Mouse (Mus musculus) lung, postnatal 0 days (tissue): ENCODE data around the gene H2-Ob. TPM values are rescaled to one million over a fixed set of nuclear protein-coding genes. Genes with fewer than 3 reads are reported as not detected.

ENCODE experiments used
- ATAC-seq: fragments of 200-750 bp; cut with Nextera tagmentation; 2 replicates; pipeline ENCODE4 v1.8.0; 2017; ENCODE audit warnings: moderate library complexity
- DNase-seq: peaks from one replicate; pipeline ENCODE4 v3.0.0-alpha.2; 2016; ENCODE audit warnings: low spot score
- H3K27ac ChIP-seq: fragments of 300-500 bp; sonication (generic); 2 replicates; pipeline ENCODE4 v1.5.1; 2014; ENCODE audit warnings: antibody characterized with exemption, mild to moderate bottlenecking, low read length, mixed read lengths
- H3K27me3 ChIP-seq: fragments of 300-500 bp; sonication (generic); replicated peaks from 2 replicates; pipeline ENCODE4 v1.6.1; 2014; ENCODE audit warnings: low read length, mixed read lengths; ENCODE audit not compliant: insufficient read depth
- H3K36me3 ChIP-seq: fragments of 300-500 bp; sonication (generic); 2 replicates; pipeline ENCODE4 v1.6.1; 2014; ENCODE audit warnings: low read length, mixed read lengths; ENCODE audit not compliant: insufficient read depth
- H3K4me1 ChIP-seq: fragments of 300-500 bp; sonication (generic); 2 replicates; pipeline ENCODE4 v1.6.1; 2014; ENCODE audit warnings: antibody characterized with exemption, low read depth, low read length, mixed read lengths; ENCODE audit not compliant: insufficient read depth
- H3K4me2 ChIP-seq: fragments of 300-500 bp; sonication (generic); replicated peaks from 2 replicates; pipeline ENCODE4 v1.6.1; 2014; ENCODE audit warnings: low read depth, mild to moderate bottlenecking, low read length, moderate library complexity, mixed read lengths
- H3K4me3 ChIP-seq: fragments of 300-500 bp; sonication (generic); 2 replicates; pipeline ENCODE4 v1.5.1; 2014; ENCODE audit warnings: low read depth, low read length
- H3K9ac ChIP-seq: fragments of 300-500 bp; sonication (generic); replicated peaks from 2 replicates; pipeline ENCODE4 v1.6.1; 2014; ENCODE audit warnings: low read depth, mild to moderate bottlenecking
- H3K9me3 ChIP-seq: fragments of 300-500 bp; sonication (generic); 2 replicates; pipeline ENCODE4 v1.6.1; 2016; ENCODE audit warnings: low read length, mixed read lengths
- CTCF ChIP-seq: IDR thresholded peaks from 2 replicates; pipeline ENCODE4 v1.5.1; 2016; ENCODE audit warnings: antibody characterized with exemption, mild to moderate bottlenecking
- EP300 ChIP-seq: IDR thresholded peaks from 2 replicates; pipeline ENCODE4 v1.6.1; 2016; ENCODE audit warnings: antibody characterized with exemption, mild to moderate bottlenecking, control low read depth
- WGBS: fragments of 180-500 bp; shearing (Covaris S2); extraction: QIAGEN DNeasy Blood & Tissue Kit; methylation state at CpG from one replicate; pipeline ENCODE4 v1.1.7; 2014; 5-methylcytosine and 5-hydroxymethylcytosine counted together
- polyA plus RNA-seq: library from polyadenylated mRNA; unstranded; fragments of >200 nt; fragmentation: Nextera tagmentation; extraction: Ambion mirVana; gene quantifications from 2 replicates; pipeline ENCODE4 v1.2.1, GENCODE M21; 2015

The H2-Ob gene
- polyA plus RNA-seq, 1 experiment from 2014 or later, result 0.43 TPM

GRCm38 (mm10) chr17:34268748-34269147 lies 30.0 kb downstream of the H2-Ob start:
- WGBS, result 84% methylated on average over 2 of the region's 2 CpGs
- no peak for DNase-seq
- Histone ChIP-seq H3K27ac (no peak overlapping the region), H3K36me3 (no peaks in the 10 kb centered on the region), H3K4me3 (no peak overlapping the region), H3K4me2 (no peak overlapping the region), H3K4me1 (peaks cover 6% of the 10 kb centered on the region), H3K9me3 (no peaks in the 10 kb centered on the region), H3K9ac (no peak overlapping the region), H3K27me3 (peaks cover 15% of the 10 kb centered on the region)
- TF ChIP-seq EP300, result no peak
- TF ChIP-seq CTCF, result no peak
- no peak for ATAC-seq

GRCm38 (mm10) chr17:34269817-34270216 lies 31.1 kb downstream of the H2-Ob start:
- no peaks in the 10 kb centered on the region for H3K4me1 ChIP-seq
- H3K4me2 ChIP-seq, result no peak overlapping the region
- no peak for DNase-seq
- H3K4me3 ChIP-seq, result no peak overlapping the region
- no peak for ATAC-seq
- H3K27me3 ChIP-seq, result peaks cover 6% of the 10 kb centered on the region
- TF ChIP-seq EP300 (no peak), CTCF (no peak)
- H3K27ac ChIP-seq, result no peak overlapping the region
- H3K9ac ChIP-seq, result no peak overlapping the region
- 64% methylated on average over 4 of the region's 4 CpGs for WGBS
- no peaks in the 10 kb centered on the region for H3K36me3 ChIP-seq
- no peaks in the 10 kb centered on the region for H3K9me3 ChIP-seq

- no peak overlapping the region for H3K4me2 ChIP-seq
- no peaks in the 10 kb centered on the region for H3K9me3 ChIP-seq
- peaks cover 2% of the 10 kb centered on the region; the same call in 1 of the 2 replicates for H3K27me3 ChIP-seq
- H3K36me3 ChIP-seq, result no peaks in the 10 kb centered on the region
- H3K27ac ChIP-seq, result no peak overlapping the region
- H3K4me1 ChIP-seq, result no peaks in the 10 kb centered on the region
- WGBS, result 78% methylated on average over 2 of the region's 2 CpGs
- H3K4me3 ChIP-seq, result no peak overlapping the region
- DNase-seq (no peak), ATAC-seq (no peak)
- no peak overlapping the region for H3K9ac ChIP-seq
- no peak for TF ChIP-seq EP300
- TF ChIP-seq CTCF, result no peak
Measured at GRCm38 (mm10) chr17:34270230-34270629, 31.5 kb downstream of the H2-Ob start.

- no peak for TF ChIP-seq EP300
- TF ChIP-seq CTCF, result no peak
- no peak overlapping the region for H3K9ac ChIP-seq
- 67% methylated on average over 2 of the region's 2 CpGs for WGBS
- no peaks in the 10 kb centered on the region for H3K9me3 ChIP-seq
- H3K4me2 ChIP-seq, result no peak overlapping the region
- DNase-seq (no peak), ATAC-seq (no peak)
- H3K4me3 ChIP-seq, result no peak overlapping the region
- no peaks in the 10 kb centered on the region for H3K36me3 ChIP-seq
- no peaks in the 10 kb centered on the region for H3K27me3 ChIP-seq
- H3K27ac ChIP-seq, result no peak overlapping the region
- no peaks in the 10 kb centered on the region for H3K4me1 ChIP-seq
Measured at GRCm38 (mm10) chr17:34270940-34271339, 32.2 kb downstream of the H2-Ob start.

GRCm38 (mm10) chr17:34272102-34272501 lies 33.4 kb downstream of the H2-Ob start:
- DNase-seq (no peak), ATAC-seq (no peak)
- Histone ChIP-seq H3K27me3 (no peaks in the 10 kb centered on the region), H3K4me1 (no peaks in the 10 kb centered on the region), H3K9me3 (no peaks in the 10 kb centered on the region), H3K4me2 (no peak overlapping the region), H3K27ac (no peak overlapping the region), H3K9ac (no peak overlapping the region), H3K36me3 (no peaks in the 10 kb centered on the region), H3K4me3 (no peak overlapping the region)
- 83% methylated on average over 1 of the region's 1 CpGs for WGBS
- TF ChIP-seq CTCF (peak; percentile 35), EP300 (no peak)

GRCm38 (mm10) chr17:34280499-34281038 lies 41.9 kb downstream of the H2-Ob start:
- no peak for ATAC-seq
- Histone ChIP-seq H3K9me3 (no peaks in the 10 kb centered on the region), H3K4me3 (no peak overlapping the region), H3K27ac (no peak overlapping the region), H3K4me1 (no peaks in the 10 kb centered on the region), H3K9ac (no peak overlapping the region), H3K4me2 (no peak overlapping the region), H3K36me3 (no peaks in the 10 kb centered on the region), H3K27me3 (no peaks in the 10 kb centered on the region)
- no peak for TF ChIP-seq EP300
- no peak for TF ChIP-seq CTCF
- no peak for DNase-seq
- WGBS, result 69% methylated on average over 1 of the region's 1 CpGs

GRCm38 (mm10) chr17:34281836-34282235 lies 43.1 kb downstream of the H2-Ob start:
- H3K9me3 ChIP-seq, result no peaks in the 10 kb centered on the region
- no peaks in the 10 kb centered on the region for H3K27me3 ChIP-seq
- ATAC-seq, result no peak
- H3K36me3 ChIP-seq, result no peaks in the 10 kb centered on the region
- H3K4me2 ChIP-seq, result no peak overlapping the region
- H3K27ac ChIP-seq, result no peak overlapping the region
- no peak for DNase-seq
- H3K9ac ChIP-seq, result no peak overlapping the region
- no peak for TF ChIP-seq CTCF
- no peak for TF ChIP-seq EP300
- no peaks in the 10 kb centered on the region for H3K4me1 ChIP-seq
- no peak overlapping the region for H3K4me3 ChIP-seq
- 73% methylated on average over 1 of the region's 1 CpGs for WGBS
